Mouse (Mus musculus) myocyte (in vitro differentiated cells): Measurements from ENCODE around the gene Zmym6. TPM values are rescaled to one million over a fixed set of nuclear protein-coding genes. Genes with fewer than 3 reads are reported as not detected.

Source experiments
- H3K27me3 ChIP-seq: one replicate; pipeline ENCODE4 v1.6.1; 2011; ENCODE audit not compliant: control insufficient read depth, insufficient read depth, insufficient read length
- H3K36me3 ChIP-seq: one replicate; pipeline ENCODE4 v1.6.1; 2011; ENCODE audit not compliant: control insufficient read depth, insufficient read depth
- H3K4me2 ChIP-seq: one replicate; pipeline ENCODE4 v1.6.1; 2011; ENCODE audit warnings: low read depth, control low read depth
- H3K4me3 ChIP-seq: one replicate; pipeline ENCODE4 v1.5.1; 2011; ENCODE audit warnings: mild to moderate bottlenecking, control low read depth, moderate library complexity
- H3K79me2 ChIP-seq: one replicate; pipeline ENCODE4 v1.6.1; 2011; ENCODE audit not compliant: control insufficient read depth, insufficient read depth
- H3ac ChIP-seq: one replicate; pipeline ENCODE4 v1.6.1; 2011; ENCODE audit not compliant: control insufficient read depth, insufficient read length
- CEBPB ChIP-seq: IDR thresholded peaks from 2 replicates; pipeline ENCODE4 v1.6.1; 2011; ENCODE audit warnings: mild to moderate bottlenecking, moderate library complexity; ENCODE audit not compliant: poor library complexity, insufficient read depth, severe bottlenecking
- E2F4 ChIP-seq: IDR thresholded peaks from one replicate; pipeline ENCODE4 v1.6.1; 2011; ENCODE audit warnings: mild to moderate bottlenecking, control low read depth, moderate library complexity; ENCODE audit not compliant: insufficient read depth
- MAX ChIP-seq: IDR thresholded peaks from one replicate; pipeline ENCODE4 v1.6.1; 2011; ENCODE audit warnings: low read depth, mild to moderate bottlenecking, control low read depth
- MYOD1 ChIP-seq, 3 experiments: IDR thresholded peaks; one replicate each; pipeline ENCODE4 v1.6.1; 2011; ENCODE audit warnings: control low read depth in 2 of 3, low read depth in 2 of 3, mild to moderate bottlenecking in 2 of 3, moderate library complexity in 1 of 3; ENCODE audit not compliant: insufficient read length in 2 of 3, control insufficient read depth in 1 of 3
- MYOG ChIP-seq, 3 experiments: IDR thresholded peaks; one replicate each; pipeline ENCODE4 v1.6.1; 2011; ENCODE audit warnings: control low read depth in 2 of 3, low read depth in 2 of 3, mild to moderate bottlenecking in 2 of 3; ENCODE audit not compliant: insufficient read length in 2 of 3, control insufficient read depth in 1 of 3, insufficient read depth in 1 of 3
- POLR2A ChIP-seq: IDR thresholded peaks from one replicate; pipeline ENCODE4 v1.6.1; 2011; ENCODE audit warnings: low read depth, mild to moderate bottlenecking, control low read depth, moderate library complexity; ENCODE audit not compliant: insufficient read length
- POLR2AphosphoS2 ChIP-seq: IDR thresholded peaks from one replicate; pipeline ENCODE4 v1.6.1; 2011; ENCODE audit warnings: low read depth, control low read depth; ENCODE audit not compliant: insufficient read length
- REST ChIP-seq: IDR thresholded peaks from one replicate; pipeline ENCODE4 v1.6.1; 2011; ENCODE audit warnings: mild to moderate bottlenecking, control low read depth, moderate library complexity; ENCODE audit not compliant: insufficient read depth, insufficient read length
- SRF ChIP-seq: IDR thresholded peaks from one replicate; pipeline ENCODE4 v1.6.1; 2011; ENCODE audit warnings: low read depth; ENCODE audit not compliant: control insufficient read depth, insufficient read length
- TCF12 ChIP-seq: IDR thresholded peaks from one replicate; pipeline ENCODE4 v1.6.1; 2011; ENCODE audit warnings: mild to moderate bottlenecking, control low read depth; ENCODE audit not compliant: poor library complexity, insufficient read depth, severe bottlenecking
- TCF3 ChIP-seq: IDR thresholded peaks from one replicate; pipeline ENCODE4 v1.6.1; 2011; ENCODE audit warnings: low read depth, control low read depth; ENCODE audit not compliant: insufficient read length
- USF1 ChIP-seq: IDR thresholded peaks from one replicate; pipeline ENCODE4 v1.6.1; 2011; ENCODE audit warnings: low read depth, mild to moderate bottlenecking, control low read depth, moderate library complexity
- polyA plus RNA-seq: library from polyadenylated mRNA; unstranded; fragments of >200 nt; fragmentation: generic; extraction: Trizol; gene quantifications from one replicate; pipeline ENCODE4 v1.2.1, GENCODE M21; 2012; ENCODE audit warnings: missing spikeins

Gene Zmym6
- polyA plus RNA-seq, 1 experiment, result not detected

- no peak overlapping the region for H3K4me2 ChIP-seq
- no peak overlapping the region for H3ac ChIP-seq
- no peaks in the 10 kb centered on the region for H3K79me2 ChIP-seq
- H3K36me3 ChIP-seq, result no peaks in the 10 kb centered on the region
- TF ChIP-seq MYOG (IDR thresholded peaks at IDR 0.05; ENCODE audit: control insufficient read depth in 1 of 3, insufficient read depth in 1 of 3, insufficient read length in 2 of 3, low read depth in 2 of 3), result no peak
- TF ChIP-seq MAX, result no peak
- TF ChIP-seq TCF12, result no peak
- no peak for TF ChIP-seq MYOD1 (IDR thresholded peaks at IDR 0.05; ENCODE audit: control insufficient read depth in 1 of 3, insufficient read length in 2 of 3, low read depth in 2 of 3)
- TF ChIP-seq POLR2A, result no peak
- H3K27me3 ChIP-seq, result no peaks in the 10 kb centered on the region
- H3K4me3 ChIP-seq, result no peak overlapping the region
These were observed 80.6 kb downstream of the Zmym6 start for GRCm38 (mm10) chr4:127157746-127158145.

DNA sequence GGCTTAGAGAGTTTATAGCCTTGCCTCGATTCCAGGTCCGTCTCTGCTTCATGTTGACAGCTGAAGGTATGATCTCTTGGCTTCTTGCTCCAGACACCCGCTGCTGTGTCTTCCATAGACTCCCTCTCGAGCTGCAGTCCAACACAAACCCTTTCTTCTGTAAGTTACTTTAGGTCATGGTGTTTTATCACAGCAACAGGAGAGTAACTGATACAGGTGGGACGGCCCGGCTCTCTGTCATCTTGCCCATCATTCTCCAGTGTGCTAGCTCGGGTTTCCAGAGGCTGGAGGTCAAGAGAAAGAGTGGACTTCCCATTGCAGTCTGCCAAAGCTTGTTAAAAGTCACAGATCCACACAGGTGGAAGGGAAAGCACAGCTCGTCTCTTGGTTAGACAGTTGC is 86.7 kb downstream of the Zmym6 start:
- H3ac ChIP-seq, result no peak overlapping the region
- no peaks in the 10 kb centered on the region for H3K79me2 ChIP-seq
- no peaks in the 10 kb centered on the region for H3K36me3 ChIP-seq
- peaks cover 11% of the 10 kb centered on the region for H3K27me3 ChIP-seq
- no peak overlapping the region for H3K4me2 ChIP-seq
- H3K4me3 ChIP-seq, result no peak overlapping the region
- TF ChIP-seq MAX (no peak), POLR2A (no peak), SRF (no peak), REST (no peak), USF1 (no peak), MYOD1 (IDR thresholded peaks at IDR 0.05; ENCODE audit: control insufficient read depth in 1 of 3, insufficient read length in 2 of 3, low read depth in 2 of 3) (no peak), MYOG (IDR thresholded peaks at IDR 0.05; ENCODE audit: control insufficient read depth in 1 of 3, insufficient read depth in 1 of 3, insufficient read length in 2 of 3, low read depth in 2 of 3) (no peak), TCF3 (no peak)

- Histone ChIP-seq H3K4me2 (no peak overlapping the region), H3K79me2 (no peaks in the 10 kb centered on the region), H3K4me3 (no peak overlapping the region), H3K36me3 (no peaks in the 10 kb centered on the region), H3K27me3 (peaks cover 21% of the 10 kb centered on the region), H3ac (no peak overlapping the region)
- no peak for TF ChIP-seq MYOD1 (IDR thresholded peaks at IDR 0.05; ENCODE audit: control insufficient read depth in 1 of 3, insufficient read length in 2 of 3, low read depth in 2 of 3)
- no peak for TF ChIP-seq SRF
- TF ChIP-seq MYOG (IDR thresholded peaks at IDR 0.05; ENCODE audit: control insufficient read depth in 1 of 3, insufficient read depth in 1 of 3, insufficient read length in 2 of 3, low read depth in 2 of 3), result no peak
- no peak for TF ChIP-seq CEBPB
- TF ChIP-seq REST, result no peak
- no peak for TF ChIP-seq POLR2A
- TF ChIP-seq TCF12, result no peak
- no peak for TF ChIP-seq E2F4
- no peak for TF ChIP-seq MAX
- TF ChIP-seq USF1, result no peak
- no peak for TF ChIP-seq TCF3
- no peak for TF ChIP-seq POLR2AphosphoS2
These were observed 89.9 kb downstream of the Zmym6 start for GRCm38 (mm10) chr4:127167096-127167495.

DNA sequence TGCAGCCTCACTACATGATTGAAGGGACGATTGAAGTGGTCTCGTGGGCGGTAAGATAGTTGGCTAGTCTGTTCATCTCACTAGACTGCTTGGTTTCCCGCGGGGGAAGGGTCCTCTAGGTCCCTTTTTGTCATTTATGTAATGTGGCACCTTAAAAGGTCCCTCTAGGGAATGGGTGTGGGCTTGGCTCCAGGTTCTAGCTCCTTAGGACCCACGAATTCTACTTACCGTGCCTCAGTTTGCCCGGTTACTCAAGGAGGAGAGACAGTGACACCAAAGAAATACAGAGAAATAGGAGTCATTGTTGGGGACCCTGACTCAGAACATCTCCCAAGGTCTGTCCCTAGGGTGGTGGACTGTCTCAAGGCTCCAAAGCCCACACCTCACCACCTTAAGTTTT is 90.5 kb downstream of the Zmym6 start:
- Histone ChIP-seq H3K36me3 (no peaks in the 10 kb centered on the region), H3K4me3 (no peak overlapping the region), H3K4me2 (no peak overlapping the region), H3ac (no peak overlapping the region), H3K27me3 (peaks cover 21% of the 10 kb centered on the region), H3K79me2 (no peaks in the 10 kb centered on the region)
- TF ChIP-seq POLR2A, result no peak
- TF ChIP-seq CEBPB, result no peak
- no peak for TF ChIP-seq MYOD1 (IDR thresholded peaks at IDR 0.05; ENCODE audit: control insufficient read depth in 1 of 3, insufficient read length in 2 of 3, low read depth in 2 of 3)
- no peak for TF ChIP-seq REST

DNA sequence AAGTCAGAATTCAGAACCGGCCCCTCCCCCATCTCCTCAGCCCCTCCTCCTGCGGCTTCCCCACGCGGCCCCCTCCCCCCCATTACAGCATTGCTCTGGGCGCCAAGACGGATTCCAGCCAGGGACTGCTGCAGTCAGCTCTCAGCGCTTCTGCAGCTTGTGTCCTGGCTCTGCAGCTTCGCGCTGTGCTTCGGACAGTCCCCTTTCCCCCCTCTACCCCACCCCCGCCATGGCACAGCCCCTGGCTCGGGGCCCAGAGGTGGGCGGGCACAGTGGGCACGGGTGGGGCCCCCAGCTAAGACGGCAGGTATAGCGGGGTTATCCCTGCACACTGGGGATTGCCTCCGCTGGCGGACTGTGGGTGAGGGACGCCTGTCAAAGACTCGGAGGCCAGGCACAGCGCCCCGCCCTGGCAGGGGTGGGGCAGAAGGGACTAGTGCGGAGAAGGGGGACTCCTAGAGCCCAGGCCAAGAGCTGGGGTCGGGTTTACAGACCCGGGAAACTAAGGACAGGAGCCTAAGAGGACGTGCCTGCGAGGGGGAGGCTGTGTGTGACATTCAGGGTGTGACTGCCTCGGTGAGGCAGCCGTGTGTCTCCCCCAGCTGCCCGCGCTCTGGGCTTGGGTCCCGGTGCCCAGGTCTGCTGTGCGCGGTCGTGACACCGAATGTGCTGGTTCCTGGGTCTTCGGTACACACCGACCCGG is 91.2 kb downstream of the Zmym6 start:
- Histone ChIP-seq H3K79me2 (no peaks in the 10 kb centered on the region), H3K36me3 (no peaks in the 10 kb centered on the region), H3K4me2 (no peak overlapping the region), H3K27me3 (peaks cover 21% of the 10 kb centered on the region), H3K4me3 (no peak overlapping the region), H3ac (no peak overlapping the region)
- TF ChIP-seq E2F4 (no peak), REST (no peak), SRF (no peak), POLR2A (no peak), MAX (no peak), USF1 (no peak), TCF12 (no peak), POLR2AphosphoS2 (no peak), TCF3 (no peak), MYOD1 (IDR thresholded peaks at IDR 0.05; ENCODE audit: control insufficient read depth in 1 of 3, insufficient read length in 2 of 3, low read depth in 2 of 3) (no peak), MYOG (IDR thresholded peaks at IDR 0.05; ENCODE audit: control insufficient read depth in 1 of 3, insufficient read depth in 1 of 3, insufficient read length in 2 of 3, low read depth in 2 of 3) (no peak), CEBPB (no peak)
